Mouse (Mus musculus) hindbrain, embryonic 16.5 days (tissue): ENCODE measurements around the gene Cspg4. TPM values are rescaled to one million over a fixed set of nuclear protein-coding genes. Genes with fewer than 3 reads are reported as not detected.
"Not testable (repeated sequence)": the region's sequence is repeated elsewhere in the genome, so short reads cannot be mapped to it uniquely, and the experiment has no call there.

ENCODE experiments used
- ATAC-seq: fragments of 200-750 bp; cut with Nextera tagmentation; 2 replicates; pipeline ENCODE4 v1.8.0; 2017; ENCODE audit warnings: moderate TSS enrichment, moderate library complexity
- H3K27ac ChIP-seq: fragments of 300-500 bp; sonication (generic); 2 replicates; pipeline ENCODE4 v1.5.1; 2014; ENCODE audit warnings: low read depth, mild to moderate bottlenecking, control low read depth, low read length, moderate library complexity
- H3K27me3 ChIP-seq: fragments of 300-500 bp; sonication (generic); replicated peaks from 2 replicates; pipeline ENCODE4 v1.6.1; 2014; ENCODE audit warnings: low read length; ENCODE audit not compliant: control insufficient read depth, insufficient read depth
- H3K36me3 ChIP-seq: fragments of 300-500 bp; sonication (generic); 2 replicates; pipeline ENCODE4 v1.6.1; 2014; ENCODE audit warnings: mild to moderate bottlenecking, low read length, moderate library complexity, mixed read lengths; ENCODE audit not compliant: control insufficient read depth, insufficient read depth
- H3K4me1 ChIP-seq: fragments of 300-500 bp; sonication (generic); 2 replicates; pipeline ENCODE4 v1.6.1; 2014; ENCODE audit warnings: low read depth, low read length; ENCODE audit not compliant: control insufficient read depth, insufficient read depth
- H3K4me2 ChIP-seq: fragments of 300-500 bp; sonication (generic); 2 replicates; pipeline ENCODE4 v1.6.1; 2014; ENCODE audit warnings: mild to moderate bottlenecking, low read length, control low read depth, moderate library complexity
- H3K4me3 ChIP-seq: fragments of 300-500 bp; sonication (generic); 2 replicates; pipeline ENCODE4 v1.5.1; 2014; ENCODE audit warnings: mild to moderate bottlenecking, low read length, control low read depth, moderate library complexity
- H3K9ac ChIP-seq: fragments of 300-500 bp; sonication (generic); 2 replicates; pipeline ENCODE4 v1.6.1; 2014; ENCODE audit warnings: low read depth, mild to moderate bottlenecking, control low read depth, low read length, moderate library complexity
- H3K9me3 ChIP-seq: fragments of 300-500 bp; sonication (generic); 2 replicates; pipeline ENCODE4 v1.6.1; 2014; ENCODE audit warnings: mild to moderate bottlenecking, low read length, moderate library complexity; ENCODE audit not compliant: control insufficient read depth
- WGBS: fragments of 180-500 bp; shearing (Covaris S2); extraction: QIAGEN DNeasy Blood & Tissue Kit; methylation state at CpG from one replicate; pipeline ENCODE4 v1.1.7; 2014; 5-methylcytosine and 5-hydroxymethylcytosine counted together
- polyA plus RNA-seq: library from polyadenylated mRNA; unstranded; fragments of >200 nt; fragmentation: Nextera tagmentation; extraction: Ambion mirVana; gene quantifications from 2 replicates; pipeline ENCODE4 v1.2.1, GENCODE M21; 2015

The Cspg4 gene
- polyA plus RNA-seq, 1 experiment from 2014 or later = 10.8 TPM

DNA sequence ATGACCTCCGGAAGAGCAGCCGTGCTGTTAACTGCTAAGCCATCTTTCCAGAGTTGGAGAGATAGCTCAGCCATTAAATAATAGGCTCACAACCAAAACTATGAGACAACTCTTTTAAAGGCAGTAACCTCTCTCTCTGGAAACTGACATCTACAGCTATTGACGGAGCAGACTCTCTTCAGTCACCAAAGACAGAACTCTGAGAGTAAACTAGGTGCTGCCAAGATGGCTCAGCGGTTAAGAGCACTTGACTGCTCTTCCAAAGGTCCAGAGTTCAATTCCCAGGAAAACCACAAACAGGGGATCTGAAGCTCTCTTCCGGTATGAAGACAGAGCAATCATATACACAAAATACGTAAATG, 72.0 kb downstream of the Cspg4 start:
- Histone ChIP-seq H3K4me2 (peak overlapping the region; percentile 63), H3K9me3 (no peaks in the 10 kb centered on the region), H3K4me1 (peaks cover 15% of the 10 kb centered on the region), H3K36me3 (no peaks in the 10 kb centered on the region), H3K4me3 (peak overlapping the region; percentile 71), H3K27me3 (no peaks in the 10 kb centered on the region), H3K27ac (no peak overlapping the region), H3K9ac (0 out of 2 replicates have a peak overlapping the region, but pooled peaks have one; percentile 27)
- ATAC-seq = 0 out of 2 replicates have a peak, but pooled peaks have one; percentile 1
- WGBS = 21% methylated on average over 6 of the region's 6 CpGs

DNA sequence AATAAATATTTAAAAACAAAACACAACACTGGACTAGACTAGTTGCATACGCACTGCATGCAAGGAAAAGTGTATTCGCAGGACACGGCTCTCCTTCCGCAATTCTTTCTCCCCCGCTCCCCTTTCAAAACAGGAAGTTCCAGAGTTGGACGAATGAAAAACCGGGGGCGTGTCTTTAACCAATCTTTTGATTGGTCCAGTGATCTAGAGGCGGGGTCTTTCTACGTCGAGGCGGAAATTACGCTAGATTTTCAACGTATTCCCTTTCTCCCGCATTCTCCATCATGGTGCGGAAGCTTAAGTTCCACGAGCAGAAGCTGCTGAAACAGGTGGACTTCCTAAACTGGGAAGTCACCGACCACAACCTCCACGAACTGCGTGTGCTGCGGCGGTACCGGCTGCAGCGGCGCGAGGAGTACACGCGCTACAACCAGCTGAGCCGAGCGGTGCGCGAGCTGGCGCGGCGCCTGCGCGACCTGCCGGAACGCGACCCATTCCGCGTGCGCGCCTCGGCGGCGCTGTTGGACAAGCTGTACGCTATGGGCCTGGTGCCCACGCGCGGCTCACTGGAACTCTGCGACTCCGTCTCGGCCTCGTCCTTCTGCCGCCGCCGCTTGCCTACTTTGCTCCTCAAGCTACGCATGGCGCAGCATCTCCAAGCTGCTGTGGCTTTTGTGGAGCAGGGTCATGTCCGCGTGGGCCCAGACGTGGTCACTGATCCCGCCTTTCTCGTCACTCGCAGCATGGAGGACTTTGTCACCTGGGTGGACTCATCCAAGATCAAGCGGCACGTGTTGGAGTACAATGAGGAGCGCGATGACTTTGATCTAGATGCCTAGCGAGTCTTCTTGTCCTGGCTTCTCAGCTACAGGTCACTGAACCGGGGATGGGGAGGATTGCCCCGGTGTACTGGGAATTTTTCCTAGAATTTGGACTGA, 72.7 kb downstream of the Cspg4 start, which contains the start of gene Imp3:
Gene Imp3, plus strand, starts transcription at position 253 of the 938 bp plus-strand sequence.
- H3K4me1 ChIP-seq = peaks cover 15% of the 10 kb centered on the region
- whole genome bisulfite sequencing = under 1% methylated on average over 68 of the region's 73 CpGs

DNA sequence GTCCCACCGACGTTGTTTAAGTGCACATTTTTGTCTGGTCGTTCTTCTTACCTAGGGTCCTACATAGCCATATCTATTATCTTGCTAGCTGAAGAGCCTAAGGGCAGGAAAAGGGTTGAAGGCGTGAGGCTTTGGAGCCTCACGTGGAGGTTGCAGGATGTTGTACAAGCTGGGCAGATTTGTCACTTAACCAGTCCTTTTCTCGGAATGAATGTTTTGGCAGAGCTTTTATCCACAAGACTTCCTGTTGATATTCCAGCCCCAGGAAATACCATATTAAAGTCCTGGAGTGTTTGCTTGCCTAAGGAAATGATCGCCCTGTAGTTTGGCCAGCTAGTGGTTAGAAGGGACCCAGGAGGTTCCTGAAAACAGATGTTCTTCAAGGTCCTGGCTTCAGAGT, 73.5 kb downstream of the Cspg4 start:
- H3K4me2 ChIP-seq = peak overlapping the region; percentile 74
- no peaks in the 10 kb centered on the region for H3K36me3 ChIP-seq
- H3K4me1 ChIP-seq = peaks cover 15% of the 10 kb centered on the region
- WGBS = 6% methylated on average over 7 of the region's 7 CpGs
- ATAC-seq = no peak
- peak overlapping the region; percentile 91 for H3K27ac ChIP-seq
- H3K4me3 ChIP-seq = peak overlapping the region; percentile 71
- H3K9ac ChIP-seq = peak overlapping the region; percentile 81
- H3K27me3 ChIP-seq = no peaks in the 10 kb centered on the region
- H3K9me3 ChIP-seq = no peaks in the 10 kb centered on the region

More for the DNA sequence above, 72.7 kb downstream of the Cspg4 start, which contains the start of gene Imp3:
- Histone ChIP-seq H3K36me3 (no peaks in the 10 kb centered on the region), H3K27ac (peak within 1 kb of the TSS; percentile 91), H3K4me2 (peak within 1 kb of the TSS; percentile 74), H3K4me3 (peak within 1 kb of the TSS; percentile 71), H3K9ac (peak within 1 kb of the TSS; percentile 81), H3K9me3 (no peaks in the 10 kb centered on the region), H3K27me3 (no peaks in the 10 kb centered on the region)
- ATAC-seq = peak; percentile 97

DNA sequence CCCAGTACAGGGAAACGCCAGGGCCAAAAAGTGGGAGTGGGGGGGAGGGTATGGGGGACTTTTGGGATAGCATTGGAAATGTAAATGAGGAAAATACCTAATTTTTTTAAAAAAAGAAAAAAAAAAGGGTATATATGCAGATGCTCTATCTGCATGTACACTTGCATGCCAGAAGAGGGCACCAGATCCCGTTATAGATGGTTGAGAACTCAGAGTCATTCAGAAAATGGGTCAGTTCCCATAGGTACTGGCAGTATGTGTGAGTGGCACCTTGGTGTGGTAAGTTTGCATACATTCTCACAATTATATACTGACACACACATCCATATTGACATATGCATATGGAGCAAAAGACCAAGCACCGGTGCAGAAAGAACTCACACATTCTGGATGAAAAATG, 82.6 kb downstream of the Cspg4 start:
- not testable (repeated sequence) for H3K4me3 ChIP-seq, H3K4me2 ChIP-seq, H3K4me1 ChIP-seq, H3K27ac ChIP-seq, H3K27me3 ChIP-seq, H3K9me3 ChIP-seq, H3K9ac ChIP-seq, H3K36me3 ChIP-seq, ATAC-seq
- 26% methylated on average over 3 of the region's 3 CpGs for WGBS

DNA sequence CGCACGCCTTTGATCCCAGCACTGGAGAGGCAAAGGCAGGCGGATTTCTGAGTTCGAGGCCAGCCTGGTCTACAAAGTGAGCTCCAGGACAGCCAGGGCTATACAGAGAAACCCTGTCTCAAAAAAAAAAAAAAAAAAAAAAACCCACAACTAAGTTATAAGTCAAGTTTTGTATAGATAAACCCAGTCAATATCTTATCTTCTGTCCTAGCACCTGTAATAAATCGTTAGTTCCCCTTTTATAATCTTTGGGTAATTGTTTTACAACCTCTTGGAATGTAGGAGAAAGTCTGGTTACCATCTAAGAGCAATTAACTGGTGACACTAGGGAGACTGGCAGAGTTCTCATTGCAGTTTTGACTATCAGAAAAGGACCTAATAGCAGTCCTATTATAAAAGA, 83.9 kb downstream of the Cspg4 start:
- H3K9ac ChIP-seq, ATAC-seq, H3K9me3 ChIP-seq, H3K27me3 ChIP-seq, H3K4me2 ChIP-seq, H3K4me1 ChIP-seq, H3K4me3 ChIP-seq, H3K36me3 ChIP-seq, H3K27ac ChIP-seq: not testable (repeated sequence)
- 85% methylated on average over 5 of the region's 5 CpGs for WGBS

Other genes starting within 250 kb of the Cspg4 start
- gene Lingo1, start 68.6 kb upstream of the Cspg4 start, polyA plus RNA-seq = 79.4 and 80.7 TPM in 2 replicates
- gene Odf3l1, start 354 bp upstream of the Cspg4 start, polyA plus RNA-seq = 0.20 TPM in 1 of 2 replicates, not detected in the other
- gene Snx33, start 63.3 kb downstream of the Cspg4 start, polyA plus RNA-seq = 3.0 and 3.8 TPM in 2 replicates
- 66.8 and 66.9 TPM in 2 replicates for gene Imp3, start 72.4 kb downstream of the Cspg4 start, polyA plus RNA-seq
- gene Snupn, start 85.8 kb downstream of the Cspg4 start, polyA plus RNA-seq = 28.9 and 29.9 TPM in 2 replicates
- gene Ptpn9, start 129.9 kb downstream of the Cspg4 start, polyA plus RNA-seq = 22.9 and 24.6 TPM in 2 replicates
- 19.6 and 20.7 TPM in 2 replicates for gene Sin3a, start 207.0 kb downstream of the Cspg4 start, polyA plus RNA-seq